Mouse (Mus musculus) neural tube, embryonic 14.5 days (tissue): ENCODE measurements at regions not wholly inside any gene's neighbourhood (a gene's known extent, or its start where the extent isn't known, plus 50 kb on each side); places are given as distances from the start of the nearest gene placed in this dataset.

Experiments
- ATAC-seq: fragments of 200-750 bp; cut with Nextera tagmentation; 2 replicates; pipeline ENCODE4 v1.8.0; 2017; ENCODE audit warnings: low read depth, mild to moderate bottlenecking, moderate TSS enrichment, moderate library complexity
- H3K27ac ChIP-seq: fragments of 300-500 bp; sonication (generic); 2 replicates; pipeline ENCODE4 v1.5.1; 2014; ENCODE audit warnings: low read depth, mild to moderate bottlenecking, control low read depth, low read length, moderate library complexity, mixed read lengths
- H3K27me3 ChIP-seq: fragments of 300-500 bp; sonication (generic); 2 replicates; pipeline ENCODE4 v1.6.1; 2014; ENCODE audit warnings: low read length; ENCODE audit not compliant: control insufficient read depth, insufficient read depth
- H3K36me3 ChIP-seq: fragments of 300-500 bp; sonication (generic); 2 replicates; pipeline ENCODE4 v1.6.1; 2014; ENCODE audit warnings: low read length, mixed read lengths; ENCODE audit not compliant: control insufficient read depth, insufficient read depth
- H3K4me1 ChIP-seq: fragments of 300-500 bp; sonication (generic); 2 replicates; pipeline ENCODE4 v1.6.1; 2014; ENCODE audit warnings: low read length; ENCODE audit not compliant: control insufficient read depth, insufficient read depth
- H3K4me2 ChIP-seq: fragments of 300-500 bp; sonication (generic); 2 replicates; pipeline ENCODE4 v1.6.1; 2014; ENCODE audit warnings: mild to moderate bottlenecking, low read depth, low read length, control low read depth
- H3K4me3 ChIP-seq: fragments of 300-500 bp; sonication (generic); 2 replicates; pipeline ENCODE4 v1.5.1; 2014; ENCODE audit warnings: low read depth, low read length, control low read depth, mixed read lengths
- H3K9ac ChIP-seq: fragments of 300-500 bp; sonication (generic); replicated peaks from 2 replicates; pipeline ENCODE4 v1.6.1; 2014; ENCODE audit warnings: low read depth, mild to moderate bottlenecking, control low read depth, low read length, mixed read lengths
- H3K9me3 ChIP-seq: fragments of 300-500 bp; sonication (generic); 2 replicates; pipeline ENCODE4 v1.6.1; 2016; ENCODE audit warnings: low read length; ENCODE audit not compliant: control insufficient read depth
- WGBS: fragments of 180-500 bp; shearing (Covaris S2); extraction: QIAGEN DNeasy Blood & Tissue Kit; methylation state at CpG from one replicate; pipeline ENCODE4 v1.1.7; 2014; 5-methylcytosine and 5-hydroxymethylcytosine counted together

DNA sequence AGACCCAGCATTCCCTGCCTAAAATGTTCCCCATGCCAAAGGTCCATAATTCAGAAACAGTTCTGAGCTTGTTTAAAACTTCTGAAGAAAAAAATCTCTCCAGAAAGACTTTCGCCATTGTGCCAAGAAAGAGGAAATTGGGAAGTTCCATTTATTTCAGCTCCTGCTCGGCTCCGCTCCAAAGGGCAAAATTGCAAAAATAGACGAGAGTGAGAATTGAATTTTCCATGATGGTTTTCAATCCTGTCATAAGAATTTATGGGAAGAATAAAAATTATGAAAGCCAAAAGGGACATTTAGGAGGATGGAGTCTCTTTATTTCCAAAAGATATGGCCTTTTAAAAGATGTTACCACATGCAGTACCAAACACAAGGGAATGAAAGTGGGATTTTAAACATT is 222.5 kb upstream of the Jmjd1c start:
- Histone ChIP-seq H3K36me3 (no peaks in the 10 kb centered on the region), H3K9me3 (no peaks in the 10 kb centered on the region), H3K27ac (no peak overlapping the region), H3K4me2 (no peak overlapping the region), H3K9ac (no peak overlapping the region), H3K27me3 (no peaks in the 10 kb centered on the region), H3K4me3 (no peak overlapping the region), H3K4me1 (no peaks in the 10 kb centered on the region)
- ATAC-seq: no peak
- 91% methylated on average over 4 of the region's 4 CpGs for WGBS

DNA sequence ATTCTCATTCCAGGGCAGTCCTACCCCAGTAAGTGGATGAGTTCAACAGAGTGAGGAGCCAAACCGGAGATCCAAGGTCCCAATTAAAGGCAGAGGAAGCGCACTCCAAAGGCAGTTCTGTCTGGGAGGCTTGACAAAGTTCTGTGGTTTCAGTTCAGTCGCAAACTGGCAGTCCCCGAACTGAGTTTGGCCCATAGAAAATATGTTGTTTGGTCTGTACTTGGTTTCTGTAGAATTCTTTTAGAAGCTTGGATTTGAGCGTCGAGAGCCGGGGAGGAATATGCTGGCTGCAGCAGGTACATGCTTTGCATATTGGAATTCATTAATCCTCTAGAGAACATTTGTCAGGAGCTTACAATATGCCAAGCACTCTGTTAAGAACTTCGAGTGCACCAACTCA is 216.9 kb upstream of the Jmjd1c start:
- WGBS: 77% methylated on average over 8 of the region's 8 CpGs
- H3K9ac ChIP-seq: no peak overlapping the region
- H3K4me3 ChIP-seq: no peak overlapping the region
- ATAC-seq: no peak
- H3K36me3 ChIP-seq: no peaks in the 10 kb centered on the region
- H3K27me3 ChIP-seq: no peaks in the 10 kb centered on the region
- no peak overlapping the region for H3K27ac ChIP-seq
- H3K4me1 ChIP-seq: no peaks in the 10 kb centered on the region
- no peaks in the 10 kb centered on the region for H3K9me3 ChIP-seq
- H3K4me2 ChIP-seq: no peak overlapping the region

DNA sequence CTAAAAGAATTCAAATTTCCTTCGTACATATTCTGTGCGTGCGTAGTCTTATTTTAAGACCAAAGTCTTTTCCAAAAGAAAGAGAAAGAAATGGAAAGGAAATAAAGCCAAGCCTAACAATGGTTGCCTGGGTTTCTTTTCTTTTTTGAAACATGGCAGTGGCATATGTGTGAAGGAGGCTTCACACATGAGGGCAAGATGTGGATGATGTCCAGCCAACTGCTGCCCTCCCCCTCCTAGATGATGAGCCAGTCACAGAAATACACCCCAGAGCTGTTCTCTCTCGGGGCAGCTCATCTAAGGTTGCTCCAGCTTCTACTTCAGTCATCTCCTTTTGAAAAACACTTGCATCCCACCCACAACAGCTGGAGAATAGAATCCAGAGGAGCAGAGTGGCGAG is 213.1 kb upstream of the Jmjd1c start:
- WGBS: 88% methylated on average over 5 of the region's 5 CpGs
- H3K36me3 ChIP-seq: no peaks in the 10 kb centered on the region
- H3K27ac ChIP-seq: no peak overlapping the region
- H3K9ac ChIP-seq: no peak overlapping the region
- ATAC-seq: no peak
- no peaks in the 10 kb centered on the region for H3K4me1 ChIP-seq
- H3K4me3 ChIP-seq: no peak overlapping the region
- H3K9me3 ChIP-seq: no peaks in the 10 kb centered on the region
- H3K27me3 ChIP-seq: no peaks in the 10 kb centered on the region
- no peak overlapping the region for H3K4me2 ChIP-seq

DNA sequence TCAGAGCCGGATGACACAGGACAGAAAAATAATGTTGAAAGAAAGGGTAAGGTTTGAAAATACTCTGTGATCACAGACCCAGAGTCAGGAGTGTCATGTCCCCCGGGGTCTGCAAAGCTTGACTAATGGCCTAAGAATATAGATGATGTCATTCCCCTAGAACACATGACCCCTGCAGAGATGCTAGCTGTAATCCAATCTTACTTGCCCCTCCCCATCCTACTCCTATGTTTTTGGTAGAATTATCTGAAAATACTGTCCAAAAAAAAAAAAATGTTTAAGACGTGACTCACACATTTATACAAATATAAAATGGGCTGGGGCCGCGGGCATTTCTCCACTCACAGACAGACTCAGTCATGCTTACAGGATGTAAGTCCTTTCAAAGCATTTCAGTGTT is 210.3 kb upstream of the Jmjd1c start:
- no peaks in the 10 kb centered on the region for H3K9me3 ChIP-seq
- 80% methylated on average over 5 of the region's 5 CpGs for WGBS
- no peaks in the 10 kb centered on the region for H3K27me3 ChIP-seq
- no peak for ATAC-seq
- H3K9ac ChIP-seq: no peak overlapping the region
- H3K4me1 ChIP-seq: no peaks in the 10 kb centered on the region
- no peaks in the 10 kb centered on the region for H3K36me3 ChIP-seq
- H3K27ac ChIP-seq: no peak overlapping the region
- H3K4me3 ChIP-seq: no peak overlapping the region
- H3K4me2 ChIP-seq: no peak overlapping the region

DNA sequence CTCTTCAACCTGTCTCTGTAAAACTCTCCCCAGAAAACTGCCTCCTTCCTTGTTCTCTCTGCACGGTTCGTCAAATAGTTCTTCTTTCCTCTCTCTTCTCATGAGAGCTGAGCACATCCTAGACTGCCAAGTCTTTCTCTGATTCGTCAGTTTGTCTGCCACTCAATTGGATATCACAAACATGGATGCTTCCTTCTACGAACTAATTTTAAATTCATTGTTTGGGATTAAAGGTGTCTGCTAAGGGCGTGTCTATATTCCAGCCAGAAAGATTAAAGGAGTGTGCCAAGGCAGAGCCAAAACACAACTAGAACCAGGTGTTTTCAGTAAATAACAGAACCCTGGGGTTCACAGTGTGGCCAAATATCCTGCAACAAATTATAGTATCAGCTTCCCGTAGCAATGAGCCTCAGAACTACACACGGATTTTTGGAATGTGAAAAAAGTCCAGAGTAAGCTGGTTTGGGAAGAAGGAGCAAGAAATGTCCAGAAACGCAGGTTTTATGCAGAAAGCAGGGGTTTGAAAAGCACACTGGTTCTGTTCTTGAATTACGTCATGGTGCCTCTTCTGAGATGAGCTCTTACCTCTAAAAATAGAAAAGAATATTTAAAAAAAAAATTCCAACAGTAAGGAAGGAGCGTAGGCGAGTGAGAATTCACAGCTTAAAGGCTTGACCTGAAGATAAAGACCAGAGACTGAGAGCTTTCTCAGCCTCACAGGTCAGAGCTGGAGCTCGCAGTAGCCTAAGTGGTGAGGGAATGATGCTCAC is 206.0 kb upstream of the Jmjd1c start:
- 88% methylated on average over 12 of the region's 12 CpGs for WGBS
- Histone ChIP-seq H3K4me3 (no peak overlapping the region), H3K4me1 (no peaks in the 10 kb centered on the region), H3K36me3 (no peaks in the 10 kb centered on the region), H3K27me3 (no peaks in the 10 kb centered on the region), H3K27ac (no peak overlapping the region), H3K9ac (no peak overlapping the region), H3K9me3 (no peaks in the 10 kb centered on the region), H3K4me2 (no peak overlapping the region)
- ATAC-seq: no peak

DNA sequence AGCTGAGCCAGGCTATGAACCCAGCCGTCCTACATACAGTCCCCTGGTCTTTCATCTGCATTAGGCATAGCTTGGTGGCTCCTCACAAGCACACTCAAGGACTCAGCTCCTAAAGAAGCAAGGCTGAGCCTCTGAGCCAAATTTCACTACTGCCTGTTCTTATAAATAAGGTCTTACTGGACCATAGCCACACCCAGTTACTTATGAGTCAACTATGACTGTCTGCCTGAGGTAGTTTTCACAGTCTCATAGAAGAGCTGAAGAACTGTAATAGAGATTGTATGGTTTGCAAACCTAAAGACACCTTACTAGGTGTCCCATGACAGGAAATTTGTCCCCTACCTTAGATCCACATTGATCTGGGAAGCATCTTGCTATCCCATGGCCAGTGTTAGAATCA is 204.1 kb upstream of the Jmjd1c start:
- Histone ChIP-seq H3K4me2 (no peak overlapping the region), H3K4me3 (no peak overlapping the region), H3K9me3 (no peaks in the 10 kb centered on the region), H3K9ac (no peak overlapping the region), H3K27ac (no peak overlapping the region), H3K27me3 (no peaks in the 10 kb centered on the region), H3K4me1 (no peaks in the 10 kb centered on the region), H3K36me3 (no peaks in the 10 kb centered on the region)
- WGBS: 86% methylated on average over 1 of the region's 1 CpGs
- ATAC-seq: no peak

DNA sequence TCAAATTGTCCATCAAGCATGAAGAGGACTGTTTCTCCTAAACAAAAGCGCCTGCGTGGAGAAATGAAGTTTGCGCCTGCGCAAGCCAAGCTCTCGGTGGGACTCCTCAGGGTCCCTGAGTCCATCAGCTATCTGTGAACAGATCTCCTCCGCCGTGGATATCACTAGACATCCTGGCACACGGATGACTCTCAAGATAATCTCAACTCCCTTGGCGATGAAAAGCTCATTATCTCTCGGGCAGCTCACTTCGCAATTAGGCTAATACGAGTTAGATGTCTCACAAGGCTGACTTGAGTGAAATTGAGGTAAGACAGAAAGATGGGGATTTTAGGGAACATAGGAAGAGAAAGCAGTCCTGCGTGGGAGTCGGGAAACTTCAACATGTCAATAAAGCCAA is 202.1 kb upstream of the Jmjd1c start:
- Histone ChIP-seq H3K27me3 (no peaks in the 10 kb centered on the region), H3K27ac (no peak overlapping the region), H3K36me3 (no peaks in the 10 kb centered on the region), H3K4me2 (no peak overlapping the region), H3K4me1 (no peaks in the 10 kb centered on the region; the same call in 1 of the 2 replicates), H3K4me3 (no peak overlapping the region), H3K9ac (no peak overlapping the region), H3K9me3 (no peaks in the 10 kb centered on the region)
- WGBS: 82% methylated on average over 14 of the region's 14 CpGs
- ATAC-seq: no peak

DNA sequence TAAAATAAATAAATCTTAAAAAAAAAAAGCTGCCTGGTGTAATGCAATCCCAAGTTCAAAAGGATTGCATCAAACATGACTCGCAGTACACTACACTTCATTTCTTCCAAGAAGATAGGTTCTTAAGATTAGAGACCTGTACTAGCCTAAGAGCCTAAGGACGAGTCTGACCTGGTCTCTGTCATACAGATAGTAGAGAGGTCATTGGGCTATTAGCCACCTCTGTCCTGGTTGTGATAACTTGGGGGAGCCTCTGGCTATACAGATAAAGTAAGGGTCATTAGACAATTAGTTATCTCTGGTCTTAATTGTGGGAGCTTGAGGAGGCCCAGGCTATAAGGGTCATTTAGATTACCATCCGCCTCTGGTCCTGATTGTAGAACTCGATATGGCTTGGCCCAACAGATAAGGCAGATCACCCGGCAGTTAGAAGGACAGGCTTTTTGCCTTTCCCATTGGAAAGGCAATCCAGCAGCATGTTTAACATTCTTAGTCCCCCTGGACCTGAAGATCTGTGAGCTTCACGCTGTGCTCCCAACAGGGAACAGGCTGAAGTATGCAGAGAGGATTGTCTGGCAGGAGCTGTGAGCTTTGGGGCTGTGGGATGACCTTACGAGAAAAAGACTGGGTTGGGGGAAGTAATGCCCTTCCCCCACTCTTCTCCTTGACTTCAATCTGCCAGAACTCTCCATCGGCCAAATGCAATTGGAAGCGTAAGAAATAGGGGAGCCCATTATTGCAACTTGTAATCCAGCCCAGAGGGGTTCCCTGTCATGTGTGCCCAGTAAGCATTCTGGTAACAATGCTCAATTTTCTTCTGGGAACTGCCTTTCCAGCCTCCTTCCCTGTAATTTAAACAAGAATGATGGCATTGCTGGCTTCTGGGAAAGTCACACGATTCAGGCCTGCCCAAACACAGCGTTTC is 199.0 kb upstream of the Jmjd1c start:
- no peak overlapping the region for H3K27ac ChIP-seq
- H3K4me1 ChIP-seq: peaks cover 9% of the 10 kb centered on the region
- H3K36me3 ChIP-seq: no peaks in the 10 kb centered on the region
- whole genome bisulfite sequencing: 20% methylated on average over 11 of the region's 11 CpGs
- H3K27me3 ChIP-seq: no peaks in the 10 kb centered on the region
- H3K9ac ChIP-seq: no peak overlapping the region
- no peak overlapping the region for H3K4me2 ChIP-seq
- H3K9me3 ChIP-seq: no peaks in the 10 kb centered on the region
- H3K4me3 ChIP-seq: no peak overlapping the region
- ATAC-seq: no peak

DNA sequence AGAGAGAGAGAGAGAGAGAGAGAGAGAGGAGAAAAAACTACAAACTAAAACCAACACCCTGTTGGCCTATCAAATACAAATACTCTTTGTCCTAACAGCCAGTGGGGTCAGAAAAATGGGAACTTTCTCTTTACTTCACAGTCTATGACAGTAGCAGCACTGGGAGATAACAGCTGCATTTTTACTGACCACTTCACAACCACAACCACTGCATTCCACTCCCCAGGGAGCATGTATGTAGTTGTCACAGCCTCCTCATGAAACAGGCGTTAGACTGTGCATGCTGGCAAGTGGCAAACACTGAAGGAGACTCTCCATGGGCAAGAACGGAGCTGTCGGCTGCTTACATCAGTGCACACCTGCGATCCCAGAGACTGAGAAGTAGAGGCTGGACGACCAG is 196.2 kb upstream of the Jmjd1c start:
- no peak for ATAC-seq
- H3K27ac ChIP-seq: no peak overlapping the region
- no peaks in the 10 kb centered on the region for H3K27me3 ChIP-seq
- no peak overlapping the region for H3K4me2 ChIP-seq
- 83% methylated on average over 5 of the region's 5 CpGs for whole genome bisulfite sequencing
- no peaks in the 10 kb centered on the region for H3K36me3 ChIP-seq
- H3K9ac ChIP-seq: no peak overlapping the region
- no peaks in the 10 kb centered on the region for H3K9me3 ChIP-seq
- H3K4me1 ChIP-seq: peaks cover 9% of the 10 kb centered on the region
- H3K4me3 ChIP-seq: no peak overlapping the region
